Mouse (Mus musculus) kidney, adult 2 months (tissue): ENCODE measurements around the gene Zfp12.

Experiments used
- CTCF ChIP-seq: fragments of 200-500 bp; conservative IDR thresholded peaks from 2 replicates; pipeline ENCODE4 v1.5.1; 2011; ENCODE audit warnings: low read depth, mild to moderate bottlenecking, control low read depth, low read length, moderate library complexity, mixed read lengths; ENCODE audit not compliant: insufficient read depth, insufficient read length
- POLR2A ChIP-seq: fragments of 200-500 bp; IDR thresholded peaks from one replicate; pipeline ENCODE4 v1.6.1; 2011; ENCODE audit warnings: low read depth, low read length, control low read depth

DNA sequence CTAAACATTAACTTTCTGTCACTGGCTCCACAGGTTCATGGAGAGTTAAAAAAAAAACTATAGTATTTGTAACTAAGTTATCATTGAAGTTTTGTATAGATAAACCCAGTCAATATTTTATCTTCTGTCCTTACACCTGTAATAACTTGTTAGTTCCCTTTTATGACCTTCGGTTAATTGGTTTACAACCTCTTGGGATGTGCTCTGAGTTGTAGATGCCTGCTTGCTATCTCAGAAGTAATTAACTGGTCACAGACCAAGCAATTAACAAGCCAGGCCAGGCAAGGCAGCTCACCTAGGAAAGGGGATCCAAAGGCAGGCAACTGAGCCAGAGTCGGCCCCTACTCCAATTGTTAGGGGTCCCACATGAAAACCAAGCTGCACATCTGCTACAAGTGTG, 21.1 kb upstream of the Zfp12 start:
- TF ChIP-seq CTCF (no peak), POLR2A (no peak)
